Mouse (Mus musculus): ENCODE data around the gene Tlr3. TPM values are rescaled to one million over a fixed set of nuclear protein-coding genes. Genes with fewer than 3 reads are reported as not detected.
A peak's percentile ranks its signal among the peaks of the same experiment; 100 is the strongest.

The Tlr3 gene
- 0.80 and 1.4 TPM in 2 replicates for polyA plus RNA-seq (2015; fragmentation: Nextera tagmentation; extraction: Ambion mirVana)

- no peaks in the 10 kb centered on the region for H3K36me3 ChIP-seq (ENCODE audit: control insufficient read depth, insufficient read depth, low read length)
- WGBS: 72% methylated on average over 2 of the region's 2 CpGs
- no peaks in the 10 kb centered on the region for H3K9me3 ChIP-seq (ENCODE audit: control insufficient read depth, low read length)
- peak within 1 kb of the TSS; percentile 60 for H3K4me2 ChIP-seq (ENCODE audit: low read length)
- H3K4me1 ChIP-seq (ENCODE audit: control insufficient read depth, insufficient read depth, low read depth, low read length): no peaks in the 10 kb centered on the region
- H3K27ac ChIP-seq (ENCODE audit: low read depth, low read length): peak within 1 kb of the TSS; percentile 48; the same call in 1 of the 2 replicates
- H3K4me3 ChIP-seq (ENCODE audit: low read length): peak within 1 kb of the TSS; percentile 30
- H3K9ac ChIP-seq (ENCODE audit: low read depth, low read length): peak within 1 kb of the TSS; percentile 50
- no peak for ATAC-seq
- H3K27me3 ChIP-seq (replicated peaks; ENCODE audit: control insufficient read depth, insufficient read depth, low read length): no peaks in the 10 kb centered on the region
These were observed at the start of gene Tlr3 for GRCm38 (mm10) chr8:45410882-45411281. TSS of gene Tlr3 (minus strand) at chr8:45411080.

- H3K4me3 ChIP-seq (ENCODE audit: low read length): no peak overlapping the region
- no peak for ATAC-seq
- no peak overlapping the region for H3K9ac ChIP-seq (ENCODE audit: low read depth, low read length)
- no peak overlapping the region for H3K4me2 ChIP-seq (ENCODE audit: low read length)
- no peak overlapping the region for H3K27ac ChIP-seq (ENCODE audit: low read depth, low read length)
- H3K9me3 ChIP-seq (ENCODE audit: control insufficient read depth, low read length): no peaks in the 10 kb centered on the region
- H3K27me3 ChIP-seq (replicated peaks; ENCODE audit: control insufficient read depth, insufficient read depth, low read length): no peaks in the 10 kb centered on the region
- H3K4me1 ChIP-seq (ENCODE audit: control insufficient read depth, insufficient read depth, low read depth, low read length): no peaks in the 10 kb centered on the region
- no peaks in the 10 kb centered on the region for H3K36me3 ChIP-seq (ENCODE audit: control insufficient read depth, insufficient read depth, low read length)
These were observed 47.0 kb upstream of the Tlr3 start for GRCm38 (mm10) chr8:45457874-45458273.

- Histone ChIP-seq H3K9ac (ENCODE audit: low read depth, low read length) (no peak overlapping the region), H3K27me3 (replicated peaks; ENCODE audit: control insufficient read depth, insufficient read depth, low read length) (no peaks in the 10 kb centered on the region), H3K9me3 (ENCODE audit: control insufficient read depth, low read length) (no peaks in the 10 kb centered on the region), H3K4me1 (ENCODE audit: control insufficient read depth, insufficient read depth, low read depth, low read length) (no peaks in the 10 kb centered on the region), H3K27ac (ENCODE audit: low read depth, low read length) (no peak overlapping the region), H3K36me3 (ENCODE audit: control insufficient read depth, insufficient read depth, low read length) (no peaks in the 10 kb centered on the region), H3K4me3 (ENCODE audit: low read length) (no peak overlapping the region), H3K4me2 (ENCODE audit: low read length) (no peak overlapping the region)
- WGBS: 66% methylated on average over 6 of the region's 6 CpGs
- ATAC-seq: peak; percentile 91
These were observed 43.5 kb upstream of the Tlr3 start for GRCm38 (mm10) chr8:45454426-45454825.

- Histone ChIP-seq H3K9ac (ENCODE audit: low read depth, low read length) (no peak overlapping the region), H3K4me1 (ENCODE audit: control insufficient read depth, insufficient read depth, low read depth, low read length) (no peaks in the 10 kb centered on the region), H3K36me3 (ENCODE audit: control insufficient read depth, insufficient read depth, low read length) (no peaks in the 10 kb centered on the region), H3K4me3 (ENCODE audit: low read length) (no peak overlapping the region), H3K27me3 (replicated peaks; ENCODE audit: control insufficient read depth, insufficient read depth, low read length) (no peaks in the 10 kb centered on the region), H3K4me2 (ENCODE audit: low read length) (no peak overlapping the region), H3K9me3 (ENCODE audit: control insufficient read depth, low read length) (no peaks in the 10 kb centered on the region), H3K27ac (ENCODE audit: low read depth, low read length) (no peak overlapping the region)
- ATAC-seq: no peak
- WGBS: 87% methylated on average over 3 of the region's 3 CpGs
These were observed 41.2 kb upstream of the Tlr3 start for GRCm38 (mm10) chr8:45452115-45452514.

- 82% methylated on average over 3 of the region's 3 CpGs for WGBS
- Histone ChIP-seq H3K9ac (ENCODE audit: low read depth, low read length) (no peak overlapping the region), H3K4me2 (ENCODE audit: low read length) (no peak overlapping the region), H3K4me1 (ENCODE audit: control insufficient read depth, insufficient read depth, low read depth, low read length) (no peaks in the 10 kb centered on the region), H3K9me3 (ENCODE audit: control insufficient read depth, low read length) (no peaks in the 10 kb centered on the region), H3K36me3 (ENCODE audit: control insufficient read depth, insufficient read depth, low read length) (no peaks in the 10 kb centered on the region), H3K27me3 (replicated peaks; ENCODE audit: control insufficient read depth, insufficient read depth, low read length) (no peaks in the 10 kb centered on the region), H3K27ac (ENCODE audit: low read depth, low read length) (no peak overlapping the region), H3K4me3 (ENCODE audit: low read length) (no peak overlapping the region)
- ATAC-seq: no peak
These were observed 38.0 kb upstream of the Tlr3 start for GRCm38 (mm10) chr8:45448842-45449241.

GRCm38 (mm10) chr8:45448257-45448656 lies 37.4 kb upstream of the Tlr3 start:
- H3K4me1 ChIP-seq (ENCODE audit: control insufficient read depth, insufficient read depth, low read depth, low read length): no peaks in the 10 kb centered on the region
- H3K27me3 ChIP-seq (replicated peaks; ENCODE audit: control insufficient read depth, insufficient read depth, low read length): no peaks in the 10 kb centered on the region
- WGBS: 50% methylated on average over 1 of the region's 1 CpGs
- H3K27ac ChIP-seq (ENCODE audit: low read depth, low read length): no peak overlapping the region
- no peaks in the 10 kb centered on the region for H3K36me3 ChIP-seq (ENCODE audit: control insufficient read depth, insufficient read depth, low read length)
- H3K9me3 ChIP-seq (ENCODE audit: control insufficient read depth, low read length): no peaks in the 10 kb centered on the region
- H3K9ac ChIP-seq (ENCODE audit: low read depth, low read length): no peak overlapping the region
- ATAC-seq: peak; percentile 81
- H3K4me3 ChIP-seq (ENCODE audit: low read length): no peak overlapping the region
- no peak overlapping the region for H3K4me2 ChIP-seq (ENCODE audit: low read length)

- peak overlapping the region; percentile 25; the same call in 1 of the 2 replicates for H3K4me2 ChIP-seq (ENCODE audit: low read length)
- 3% methylated on average over 5 of the region's 5 CpGs for WGBS
- no peaks in the 10 kb centered on the region for H3K9me3 ChIP-seq (ENCODE audit: control insufficient read depth, low read length)
- H3K36me3 ChIP-seq (ENCODE audit: control insufficient read depth, insufficient read depth, low read length): no peaks in the 10 kb centered on the region
- H3K4me3 ChIP-seq (ENCODE audit: low read length): no peak overlapping the region
- no peaks in the 10 kb centered on the region for H3K27me3 ChIP-seq (replicated peaks; ENCODE audit: control insufficient read depth, insufficient read depth, low read length)
- H3K4me1 ChIP-seq (ENCODE audit: control insufficient read depth, insufficient read depth, low read depth, low read length): peaks cover 2% of the 10 kb centered on the region; the same call in 1 of the 2 replicates
- H3K27ac ChIP-seq (ENCODE audit: low read depth, low read length): no peak overlapping the region
- H3K9ac ChIP-seq (ENCODE audit: low read depth, low read length): peak overlapping the region; percentile 33; the same call in 1 of the 2 replicates
- ATAC-seq: peak; percentile 88
These were observed 28.1 kb upstream of the Tlr3 start for GRCm38 (mm10) chr8:45438899-45439535.

GRCm38 (mm10) chr8:45420151-45420550 lies 9.3 kb upstream of the Tlr3 start:
- Histone ChIP-seq H3K9me3 (ENCODE audit: control insufficient read depth, low read length) (no peaks in the 10 kb centered on the region), H3K4me1 (ENCODE audit: control insufficient read depth, insufficient read depth, low read depth, low read length) (no peaks in the 10 kb centered on the region), H3K27ac (ENCODE audit: low read depth, low read length) (no peak overlapping the region), H3K36me3 (ENCODE audit: control insufficient read depth, insufficient read depth, low read length) (no peaks in the 10 kb centered on the region), H3K27me3 (replicated peaks; ENCODE audit: control insufficient read depth, insufficient read depth, low read length) (no peaks in the 10 kb centered on the region), H3K9ac (ENCODE audit: low read depth, low read length) (no peak overlapping the region), H3K4me2 (ENCODE audit: low read length) (no peak overlapping the region), H3K4me3 (ENCODE audit: low read length) (no peak overlapping the region)
- ATAC-seq: no peak
- WGBS: 90% methylated on average over 7 of the region's 7 CpGs

GRCm38 (mm10) chr8:45414965-45415364 lies 4.1 kb upstream of the Tlr3 start:
- Histone ChIP-seq H3K9ac (ENCODE audit: low read depth, low read length) (no peak overlapping the region), H3K4me1 (ENCODE audit: control insufficient read depth, insufficient read depth, low read depth, low read length) (no peaks in the 10 kb centered on the region), H3K9me3 (ENCODE audit: control insufficient read depth, low read length) (no peaks in the 10 kb centered on the region), H3K4me3 (ENCODE audit: low read length) (no peak overlapping the region), H3K4me2 (ENCODE audit: low read length) (no peak overlapping the region), H3K27ac (ENCODE audit: low read depth, low read length) (no peak overlapping the region), H3K36me3 (ENCODE audit: control insufficient read depth, insufficient read depth, low read length) (no peaks in the 10 kb centered on the region), H3K27me3 (replicated peaks; ENCODE audit: control insufficient read depth, insufficient read depth, low read length) (no peaks in the 10 kb centered on the region)
- 89% methylated on average over 7 of the region's 7 CpGs for WGBS
- no peak for ATAC-seq
